Mouse (Mus musculus) lung, embryonic 16.5 days (tissue): ENCODE results near the gene Galnt10. TPM values are rescaled to one million over a fixed set of nuclear protein-coding genes. Genes with fewer than 3 reads are reported as not detected.

ENCODE experiments used
- ATAC-seq: fragments of 200-750 bp; cut with Nextera tagmentation; 2 replicates; pipeline ENCODE4 v1.8.0; 2017; ENCODE audit warnings: low read depth, mild to moderate bottlenecking, moderate library complexity
- H3K27ac ChIP-seq: fragments of 300-500 bp; sonication (generic); 2 replicates; pipeline ENCODE4 v1.5.1; 2014; ENCODE audit warnings: mild to moderate bottlenecking, control low read depth, low read length
- H3K27me3 ChIP-seq: fragments of 300-500 bp; sonication (generic); 2 replicates; pipeline ENCODE4 v1.6.1; 2014; ENCODE audit warnings: low read depth, low read length, mixed read lengths; ENCODE audit not compliant: control insufficient read depth, insufficient read depth
- H3K36me3 ChIP-seq: fragments of 300-500 bp; sonication (generic); 2 replicates; pipeline ENCODE4 v1.6.1; 2014; ENCODE audit warnings: low read length; ENCODE audit not compliant: control insufficient read depth, insufficient read depth
- H3K4me1 ChIP-seq: fragments of 300-500 bp; sonication (generic); replicated peaks from 2 replicates; pipeline ENCODE4 v1.6.1; 2014; ENCODE audit warnings: low read length, mixed read lengths; ENCODE audit not compliant: control insufficient read depth, insufficient read depth
- H3K4me2 ChIP-seq: fragments of 300-500 bp; sonication (generic); 2 replicates; pipeline ENCODE4 v1.6.1; 2014; ENCODE audit warnings: low read depth, low read length, control low read depth
- H3K4me3 ChIP-seq: fragments of 300-500 bp; sonication (generic); 2 replicates; pipeline ENCODE4 v1.5.1; 2014; ENCODE audit warnings: mild to moderate bottlenecking, low read length, control low read depth
- H3K9ac ChIP-seq: fragments of 300-500 bp; sonication (generic); 2 replicates; pipeline ENCODE4 v1.6.1; 2014; ENCODE audit warnings: low read length, control low read depth
- H3K9me3 ChIP-seq: fragments of 300-500 bp; sonication (generic); 2 replicates; pipeline ENCODE4 v1.6.1; 2016; ENCODE audit warnings: low read length; ENCODE audit not compliant: control insufficient read depth
- WGBS: fragments of 180-500 bp; shearing (Covaris S2); extraction: QIAGEN DNeasy Blood & Tissue Kit; methylation state at CpG from one replicate; pipeline ENCODE4 v1.1.7; 2014; 5-methylcytosine and 5-hydroxymethylcytosine counted together
- polyA plus RNA-seq: library from polyadenylated mRNA; unstranded; fragments of >200 nt; fragmentation: Nextera tagmentation; extraction: Ambion mirVana; gene quantifications from 2 replicates; pipeline ENCODE4 v1.2.1, GENCODE M21; 2015

The Galnt10 gene
- polyA plus RNA-seq, 1 experiment from 2014 or later: 12.8 TPM

GRCm38 (mm10) chr11:57771676-57772075, 126.4 kb downstream of the Galnt10 start:
- 85% methylated on average over 8 of the region's 8 CpGs for WGBS
- Histone ChIP-seq H3K4me2 (no peak overlapping the region), H3K4me3 (no peak overlapping the region), H3K27ac (no peak overlapping the region), H3K36me3 (no peaks in the 10 kb centered on the region), H3K4me1 (peaks cover 5% of the 10 kb centered on the region), H3K9ac (no peak overlapping the region), H3K9me3 (no peaks in the 10 kb centered on the region), H3K27me3 (no peaks in the 10 kb centered on the region; the same call in 1 of the 2 replicates)
- no peak for ATAC-seq

DNA sequence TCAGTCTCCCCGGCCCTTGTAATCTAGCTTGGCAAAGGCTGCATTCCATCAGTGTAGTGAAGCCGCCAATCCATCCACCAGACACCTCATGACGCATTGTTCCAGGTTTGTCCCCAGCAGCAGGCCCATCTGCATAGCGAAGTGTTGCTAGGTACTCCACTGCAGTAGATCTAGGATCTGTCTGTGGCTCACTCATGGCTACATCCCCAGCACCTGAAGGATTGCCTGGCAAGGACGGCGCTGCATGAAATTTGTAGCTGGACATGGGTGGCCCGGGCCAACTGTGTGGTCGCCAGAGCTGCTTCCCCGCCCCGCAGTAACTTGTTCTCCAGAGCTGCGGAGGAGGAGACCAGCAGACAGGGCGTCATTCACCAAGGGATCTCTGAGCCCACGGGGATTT, 128.2 kb downstream of the Galnt10 start:
- ATAC-seq: no peak
- Histone ChIP-seq H3K27me3 (no peaks in the 10 kb centered on the region; the same call in 1 of the 2 replicates), H3K4me1 (peaks cover 5% of the 10 kb centered on the region), H3K4me3 (no peak overlapping the region), H3K27ac (no peak overlapping the region), H3K4me2 (no peak overlapping the region), H3K36me3 (no peaks in the 10 kb centered on the region), H3K9me3 (no peaks in the 10 kb centered on the region), H3K9ac (no peak overlapping the region)
- 36% methylated on average over 13 of the region's 13 CpGs for WGBS

- H3K4me3 ChIP-seq: no peak overlapping the region
- H3K9me3 ChIP-seq: no peaks in the 10 kb centered on the region
- peak; percentile 48; the same call in 1 of the 2 replicates for ATAC-seq
- no peak overlapping the region for H3K4me2 ChIP-seq
- no peak overlapping the region for H3K27ac ChIP-seq
- 0 out of 2 replicates have a peak overlapping the region, but pooled peaks have one; percentile 7 for H3K9ac ChIP-seq
- peaks cover 5% of the 10 kb centered on the region for H3K4me1 ChIP-seq
- no peaks in the 10 kb centered on the region for H3K36me3 ChIP-seq
- H3K27me3 ChIP-seq: no peaks in the 10 kb centered on the region; the same call in 1 of the 2 replicates
- 18% methylated on average over 4 of the region's 4 CpGs for WGBS
Observed at GRCm38 (mm10) chr11:57773936-57774335, 128.7 kb downstream of the Galnt10 start.

DNA sequence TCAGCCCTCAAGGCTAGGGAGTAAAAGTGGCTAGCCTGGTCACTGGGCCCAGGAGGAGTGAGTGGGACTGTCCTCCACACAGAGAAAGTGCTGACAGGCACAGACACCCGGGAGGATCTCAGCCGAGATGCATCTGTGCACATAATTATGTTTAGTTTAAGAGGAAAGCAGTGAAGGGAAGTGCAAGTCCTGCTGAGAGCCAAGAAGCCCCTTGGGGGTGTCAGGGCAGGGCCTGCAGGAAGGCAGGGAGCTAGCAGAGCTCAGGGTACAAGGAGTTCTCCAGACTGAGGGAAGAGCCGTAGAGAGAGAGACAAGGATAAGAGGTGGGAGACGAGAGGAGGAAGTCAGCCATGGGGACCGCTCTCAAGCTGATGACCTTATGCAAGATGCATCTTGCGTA, 130.6 kb downstream of the Galnt10 start:
- H3K4me2 ChIP-seq: no peak overlapping the region
- no peak for ATAC-seq
- H3K36me3 ChIP-seq: no peaks in the 10 kb centered on the region
- H3K27me3 ChIP-seq: no peaks in the 10 kb centered on the region; the same call in 1 of the 2 replicates
- H3K4me3 ChIP-seq: no peak overlapping the region
- WGBS: 57% methylated on average over 6 of the region's 6 CpGs
- H3K9ac ChIP-seq: no peak overlapping the region
- H3K27ac ChIP-seq: no peak overlapping the region
- no peaks in the 10 kb centered on the region for H3K9me3 ChIP-seq
- peaks cover 5% of the 10 kb centered on the region for H3K4me1 ChIP-seq

- WGBS: 90% methylated on average over 3 of the region's 3 CpGs
- Histone ChIP-seq H3K36me3 (no peaks in the 10 kb centered on the region), H3K27me3 (no peaks in the 10 kb centered on the region; the same call in 1 of the 2 replicates), H3K4me1 (peaks cover 5% of the 10 kb centered on the region), H3K9ac (no peak overlapping the region), H3K4me3 (no peak overlapping the region), H3K4me2 (no peak overlapping the region), H3K9me3 (no peaks in the 10 kb centered on the region), H3K27ac (no peak overlapping the region)
- ATAC-seq: no peak
Observed at GRCm38 (mm10) chr11:57776546-57776945, 131.3 kb downstream of the Galnt10 start.

GRCm38 (mm10) chr11:57778349-57778748, 133.1 kb downstream of the Galnt10 start:
- 17% methylated on average over 5 of the region's 5 CpGs for WGBS
- Histone ChIP-seq H3K9me3 (no peaks in the 10 kb centered on the region), H3K9ac (no peak overlapping the region), H3K36me3 (no peaks in the 10 kb centered on the region), H3K4me2 (no peak overlapping the region), H3K4me3 (no peak overlapping the region), H3K27ac (no peak overlapping the region), H3K27me3 (no peaks in the 10 kb centered on the region), H3K4me1 (peaks cover 5% of the 10 kb centered on the region)
- ATAC-seq: no peak

GRCm38 (mm10) chr11:57779824-57780223, 134.6 kb downstream of the Galnt10 start:
- H3K4me2 ChIP-seq: no peak overlapping the region
- H3K36me3 ChIP-seq: no peaks in the 10 kb centered on the region
- H3K4me1 ChIP-seq: no peaks in the 10 kb centered on the region
- no peaks in the 10 kb centered on the region for H3K9me3 ChIP-seq
- H3K9ac ChIP-seq: no peak overlapping the region
- H3K4me3 ChIP-seq: no peak overlapping the region
- H3K27ac ChIP-seq: no peak overlapping the region
- no peak for ATAC-seq
- WGBS: 82% methylated on average over 14 of the region's 14 CpGs
- no peaks in the 10 kb centered on the region for H3K27me3 ChIP-seq

GRCm38 (mm10) chr11:57786616-57787418, 141.6 kb downstream of the Galnt10 start:
- Histone ChIP-seq H3K27ac (no peak overlapping the region), H3K4me3 (no peak overlapping the region), H3K27me3 (no peaks in the 10 kb centered on the region), H3K9ac (no peak overlapping the region), H3K36me3 (no peaks in the 10 kb centered on the region), H3K9me3 (no peaks in the 10 kb centered on the region), H3K4me2 (no peak overlapping the region), H3K4me1 (no peaks in the 10 kb centered on the region)
- WGBS: 51% methylated on average over 18 of the region's 18 CpGs
- ATAC-seq: no peak

GRCm38 (mm10) chr11:57787913-57788312, 142.7 kb downstream of the Galnt10 start:
- no peak overlapping the region for H3K4me2 ChIP-seq
- H3K4me1 ChIP-seq: no peaks in the 10 kb centered on the region
- no peak overlapping the region for H3K27ac ChIP-seq
- H3K4me3 ChIP-seq: no peak overlapping the region
- H3K9ac ChIP-seq: no peak overlapping the region
- H3K36me3 ChIP-seq: no peaks in the 10 kb centered on the region
- no peaks in the 10 kb centered on the region for H3K27me3 ChIP-seq
- no peak for ATAC-seq
- H3K9me3 ChIP-seq: no peaks in the 10 kb centered on the region
- WGBS: 33% methylated on average over 3 of the region's 3 CpGs
